Mouse (Mus musculus) stomach, embryonic 14.5 days (tissue): Measurements from ENCODE around the gene Fntb. TPM values are rescaled to one million over a fixed set of nuclear protein-coding genes. Genes with fewer than 3 reads are reported as not detected.
"Not testable (repeated sequence)": the region's sequence is repeated elsewhere in the genome, so short reads cannot be mapped to it uniquely, and the experiment has no call there.

Experiments
- ATAC-seq: fragments of 200-750 bp; cut with Nextera tagmentation; 2 replicates; pipeline ENCODE4 v1.8.0; 2017; ENCODE audit warnings: low read depth, moderate TSS enrichment; ENCODE audit not compliant: insufficient number of reproducible peaks, insufficient read depth, low FRiP score
- H3K27ac ChIP-seq: fragments of 300-500 bp; sonication (generic); 2 replicates; pipeline ENCODE4 v1.5.1; 2014; ENCODE audit warnings: mild to moderate bottlenecking, low read length, moderate library complexity, mixed read lengths
- H3K27me3 ChIP-seq: fragments of 300-500 bp; sonication (generic); 2 replicates; pipeline ENCODE4 v1.6.1; 2014; ENCODE audit warnings: low read length, control low read depth, mixed read lengths; ENCODE audit not compliant: control insufficient read depth, insufficient read depth
- H3K36me3 ChIP-seq: fragments of 300-500 bp; sonication (generic); 2 replicates; pipeline ENCODE4 v1.6.1; 2014; ENCODE audit warnings: mild to moderate bottlenecking, control low read depth, low read length, moderate library complexity, mixed read lengths; ENCODE audit not compliant: control insufficient read depth, insufficient read depth
- H3K4me1 ChIP-seq: fragments of 300-500 bp; sonication (generic); 2 replicates; pipeline ENCODE4 v1.6.1; 2014; ENCODE audit warnings: low read length, control low read depth, mixed read lengths; ENCODE audit not compliant: control insufficient read depth, insufficient read depth
- H3K4me2 ChIP-seq: fragments of 300-500 bp; sonication (generic); replicated peaks from 2 replicates; pipeline ENCODE4 v1.6.1; 2014; ENCODE audit warnings: low read depth, low read length, control low read depth
- H3K4me3 ChIP-seq: fragments of 300-500 bp; sonication (generic); 2 replicates; pipeline ENCODE4 v1.5.1; 2014; ENCODE audit warnings: low read depth, low read length, control low read depth
- H3K9ac ChIP-seq: fragments of 300-500 bp; sonication (generic); replicated peaks from 2 replicates; pipeline ENCODE4 v1.6.1; 2014; ENCODE audit warnings: low read depth, mild to moderate bottlenecking, control low read depth, low read length, moderate library complexity, mixed read lengths
- H3K9me3 ChIP-seq: fragments of 300-500 bp; sonication (generic); 2 replicates; pipeline ENCODE4 v1.6.1; 2016; ENCODE audit warnings: low read depth, low read length, control low read depth; ENCODE audit not compliant: control insufficient read depth
- WGBS: fragments of 180-500 bp; shearing (Covaris S2); extraction: QIAGEN DNeasy Blood & Tissue Kit; methylation state at CpG from one replicate; pipeline ENCODE4 v1.1.7; 2014; 5-methylcytosine and 5-hydroxymethylcytosine counted together
- polyA plus RNA-seq: library from polyadenylated mRNA; unstranded; fragments of >200 nt; fragmentation: Nextera tagmentation; extraction: Ambion mirVana; gene quantifications from 2 replicates; pipeline ENCODE4 v1.2.1, GENCODE M21; 2014

The Fntb gene
- polyA plus RNA-seq, 1 experiment from 2014 or later, result 44.8 TPM

- H3K4me1 ChIP-seq, result no peaks in the 10 kb centered on the region
- H3K9ac ChIP-seq, result no peak overlapping the region
- H3K27ac ChIP-seq, result no peak overlapping the region
- no peaks in the 10 kb centered on the region for H3K9me3 ChIP-seq
- no peak overlapping the region for H3K4me2 ChIP-seq
- no peaks in the 10 kb centered on the region for H3K36me3 ChIP-seq
- 73% methylated on average over 12 of the region's 12 CpGs for WGBS
- no peak overlapping the region for H3K4me3 ChIP-seq
- no peaks in the 10 kb centered on the region for H3K27me3 ChIP-seq
- ATAC-seq, result no peak
Observed at GRCm38 (mm10) chr12:76780639-76781468, 15.5 kb downstream of the Fntb start.

GRCm38 (mm10) chr12:76784056-76784619 is 18.7 kb downstream of the Fntb start:
- Histone ChIP-seq H3K4me3 (no peak overlapping the region), H3K9me3 (no peaks in the 10 kb centered on the region), H3K4me1 (no peaks in the 10 kb centered on the region), H3K36me3 (no peaks in the 10 kb centered on the region), H3K27ac (no peak overlapping the region), H3K27me3 (no peaks in the 10 kb centered on the region), H3K4me2 (no peak overlapping the region), H3K9ac (no peak overlapping the region)
- WGBS, result 59% methylated on average over 10 of the region's 10 CpGs
- no peak for ATAC-seq

GRCm38 (mm10) chr12:76790446-76791084 is 25.2 kb downstream of the Fntb start:
- WGBS, result 14% methylated on average over 8 of the region's 8 CpGs
- Histone ChIP-seq H3K4me2 (no peak overlapping the region), H3K4me1 (peaks cover 9% of the 10 kb centered on the region; the same call in 1 of the 2 replicates), H3K27ac (peak overlapping the region; percentile 52; the same call in 1 of the 2 replicates), H3K27me3 (no peaks in the 10 kb centered on the region), H3K4me3 (no peak overlapping the region), H3K9me3 (no peaks in the 10 kb centered on the region), H3K9ac (no peak overlapping the region), H3K36me3 (no peaks in the 10 kb centered on the region)
- ATAC-seq, result no peak

- H3K4me1 ChIP-seq, ATAC-seq, H3K27me3 ChIP-seq, H3K4me3 ChIP-seq, H3K9ac ChIP-seq, H3K36me3 ChIP-seq, H3K4me2 ChIP-seq, H3K27ac ChIP-seq, H3K9me3 ChIP-seq: not testable (repeated sequence)
- WGBS, result 56% methylated on average over 12 of the region's 14 CpGs
Observed at GRCm38 (mm10) chr12:76792540-76792939, 27.2 kb downstream of the Fntb start.

- ATAC-seq, result peak; percentile 73
- H3K4me1 ChIP-seq, result peaks cover 5% of the 10 kb centered on the region; the same call in 1 of the 2 replicates
- WGBS, result 59% methylated on average over 5 of the region's 5 CpGs
- no peaks in the 10 kb centered on the region for H3K9me3 ChIP-seq
- H3K4me3 ChIP-seq, result peak within 1 kb of the TSS; percentile 10; the same call in 1 of the 2 replicates
- peak within 1 kb of the TSS; percentile 11; the same call in 1 of the 2 replicates for H3K4me2 ChIP-seq
- peak within 1 kb of the TSS; percentile 17; the same call in 1 of the 2 replicates for H3K27ac ChIP-seq
- no peak within 1 kb of the TSS for H3K9ac ChIP-seq
- H3K36me3 ChIP-seq, result no peaks in the 10 kb centered on the region
- no peaks in the 10 kb centered on the region for H3K27me3 ChIP-seq
Observed at GRCm38 (mm10) chr12:76795350-76795749, 30.0 kb downstream of the Fntb start, which contains the start of gene Gpx2. TSS of gene Gpx2 (minus strand) at chr12:76795554.

- H3K27ac ChIP-seq, result no peak overlapping the region
- no peaks in the 10 kb centered on the region for H3K9me3 ChIP-seq
- H3K4me1 ChIP-seq, result no peaks in the 10 kb centered on the region
- H3K36me3 ChIP-seq, result no peaks in the 10 kb centered on the region
- H3K4me2 ChIP-seq, result no peak overlapping the region
- H3K4me3 ChIP-seq, result no peak overlapping the region
- WGBS, result 83% methylated on average over 7 of the region's 7 CpGs
- H3K27me3 ChIP-seq, result no peaks in the 10 kb centered on the region
- ATAC-seq, result no peak
- no peak overlapping the region for H3K9ac ChIP-seq
Observed at GRCm38 (mm10) chr12:76796938-76797539, 31.6 kb downstream of the Fntb start.

- Histone ChIP-seq H3K27ac (no peak overlapping the region), H3K27me3 (no peaks in the 10 kb centered on the region), H3K36me3 (no peaks in the 10 kb centered on the region), H3K4me3 (no peak overlapping the region), H3K4me1 (no peaks in the 10 kb centered on the region), H3K9ac (no peak overlapping the region), H3K9me3 (no peaks in the 10 kb centered on the region), H3K4me2 (no peak overlapping the region)
- WGBS, result 61% methylated on average over 5 of the region's 5 CpGs
- ATAC-seq, result no peak
Observed at GRCm38 (mm10) chr12:76798008-76798720, 32.8 kb downstream of the Fntb start.

- Histone ChIP-seq H3K9ac (no peak overlapping the region), H3K27ac (no peak overlapping the region), H3K9me3 (no peaks in the 10 kb centered on the region), H3K4me3 (no peak overlapping the region), H3K4me2 (no peak overlapping the region), H3K36me3 (no peaks in the 10 kb centered on the region), H3K27me3 (no peaks in the 10 kb centered on the region), H3K4me1 (no peaks in the 10 kb centered on the region)
- ATAC-seq, result no peak
- WGBS, result 91% methylated on average over 10 of the region's 10 CpGs
Observed at GRCm38 (mm10) chr12:76803028-76803427, 37.6 kb downstream of the Fntb start.
